Comparison of ENCODE assay signal across 23 mouse cellular contexts in the genomic region with DNA sequence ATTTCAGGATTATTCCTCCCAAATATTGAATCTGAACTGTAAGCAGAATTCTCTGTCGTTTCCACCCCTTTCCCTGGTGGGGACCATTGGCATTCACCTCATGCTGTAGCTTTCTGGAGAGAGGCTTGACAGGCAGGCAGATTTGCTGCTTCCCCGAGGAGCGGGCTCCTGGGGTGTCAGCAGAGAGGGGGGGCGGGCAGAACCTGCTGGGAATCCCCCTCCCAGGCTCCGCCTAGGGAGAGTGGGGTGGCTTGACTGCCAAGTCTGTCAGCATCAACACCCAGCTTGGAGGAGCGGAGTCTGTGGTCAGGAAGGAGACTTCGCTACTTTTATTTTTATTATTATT. TPM values are rescaled to one million over a fixed set of nuclear protein-coding genes. Genes with fewer than 3 reads are reported as not detected.
DNase-seq lines count a peak whose midpoint lies in the region; ATAC-seq lines count a peak whose summit lies in the region.
"Had no signal": no experiment of that assay in that cellular context is flagged by ENCODE, and none has a peak within 500 bp of the region (broad histone marks: within the 10 kb centered on the region; RNA-seq: fewer than 3 reads in every experiment).

No protein-coding gene starts in this region.

- no peak for ATAC-seq in neural tube, embryonic 12.5 days (ENCODE audit: low FRiP score, low read depth)
- peak; percentile 64 for ATAC-seq in forebrain, embryonic 12.5 days (ENCODE audit: low FRiP score)
- no peak for ATAC-seq in neural tube, embryonic 13.5 days (ENCODE audit: low read depth)

- H3K27ac ChIP-seq in heart, embryonic 10.5 days: 0 out of 2 replicates have a peak overlapping the region, but pooled peaks have one; percentile 36
- H3K27ac ChIP-seq in neural tube, embryonic 12.5 days: no peak overlapping the region
- H3K27ac ChIP-seq in forebrain, embryonic 12.5 days: peak overlapping the region; percentile 37; the same call in 1 of the 2 replicates
- H3K27ac ChIP-seq in neural tube, embryonic 13.5 days (replicated peaks): 0 out of 2 replicates have a peak overlapping the region, but pooled peaks have one; percentile 33
- H3K27ac ChIP-seq: embryonic facial prominence, embryonic 15.5 days; gastrocnemius, adult 2 months had no signal

- H3K27me3 ChIP-seq in heart, embryonic 10.5 days (ENCODE audit: insufficient read depth, poor library complexity, severe bottlenecking): 0 out of 2 replicates have a peak, but pooled peaks cover 3% of the 10 kb centered on the region
- H3K27me3 ChIP-seq in neural tube, embryonic 12.5 days (replicated peaks): no peaks in the 10 kb centered on the region
- no peaks in the 10 kb centered on the region for H3K27me3 ChIP-seq in forebrain, embryonic 12.5 days
- H3K27me3 ChIP-seq in neural tube, embryonic 13.5 days: no peaks in the 10 kb centered on the region
- H3K27me3 ChIP-seq: embryonic facial prominence, embryonic 15.5 days had no signal

- intact Hi-C loops in heart, postnatal 25 days (cut with DNase I): no loop called here

- 59% methylated on average over 7 of the region's 7 CpGs for WGBS in heart, embryonic 10.5 days
- 52% methylated on average over 7 of the region's 7 CpGs for WGBS in neural tube, embryonic 12.5 days
- WGBS in forebrain, embryonic 12.5 days: 37% methylated on average over 7 of the region's 7 CpGs
- WGBS in neural tube, embryonic 13.5 days: 40% methylated on average over 7 of the region's 7 CpGs

- no peaks in the 10 kb centered on the region for H3K36me3 ChIP-seq in heart, embryonic 10.5 days
- H3K36me3 ChIP-seq in neural tube, embryonic 12.5 days: no peaks in the 10 kb centered on the region
- no peaks in the 10 kb centered on the region for H3K36me3 ChIP-seq in forebrain, embryonic 12.5 days (replicated peaks)
- H3K36me3 ChIP-seq in neural tube, embryonic 13.5 days: no peaks in the 10 kb centered on the region
- H3K36me3 ChIP-seq: embryonic facial prominence, embryonic 15.5 days had no signal

- H3K9me3 ChIP-seq in heart, embryonic 10.5 days: no peaks in the 10 kb centered on the region
- no peaks in the 10 kb centered on the region for H3K9me3 ChIP-seq in neural tube, embryonic 12.5 days
- no peaks in the 10 kb centered on the region for H3K9me3 ChIP-seq in forebrain, embryonic 12.5 days
- no peaks in the 10 kb centered on the region for H3K9me3 ChIP-seq in neural tube, embryonic 13.5 days
- H3K9me3 ChIP-seq: embryonic facial prominence, embryonic 15.5 days; megakaryocyte, embryonic 14.5 days had no signal

- H3K4me3 ChIP-seq in heart, embryonic 10.5 days: no peak overlapping the region
- no peak overlapping the region for H3K4me3 ChIP-seq in neural tube, embryonic 12.5 days
- H3K4me3 ChIP-seq in forebrain, embryonic 12.5 days (replicated peaks): no peak overlapping the region
- no peak overlapping the region for H3K4me3 ChIP-seq in neural tube, embryonic 13.5 days
- H3K4me3 ChIP-seq: embryonic facial prominence, embryonic 15.5 days; gastrocnemius, adult 2 months; megakaryocyte, embryonic 14.5 days had no signal

- no peak for DNase-seq in heart, embryonic 10.5 days (ENCODE audit: low spot score)
- DNase-seq in heart, postnatal 25 days (ENCODE audit: low spot score): no peak
- DNase-seq in neural tube, embryonic 10.5 days (ENCODE audit: extremely low spot score, low spot score): no peak
- no peak for DNase-seq in left cerebral cortex, adult 9 months (ENCODE audit: low spot score in 2 of 2)
- DNase-seq: cerebellum, adult 18-20 months; heart, postnatal 4 days; lung, adult 18-20 months; lung, postnatal 14 days; right cerebral cortex, postnatal 4 days had no signal

- peaks cover 48% of the 10 kb centered on the region for H3K4me1 ChIP-seq in heart, embryonic 10.5 days
- peaks cover 4% of the 10 kb centered on the region; the same call in 1 of the 2 replicates for H3K4me1 ChIP-seq in neural tube, embryonic 12.5 days
- peaks cover 20% of the 10 kb centered on the region for H3K4me1 ChIP-seq in forebrain, embryonic 12.5 days
- H3K4me1 ChIP-seq in neural tube, embryonic 13.5 days (replicated peaks): peaks cover 23% of the 10 kb centered on the region
- H3K4me1 ChIP-seq: embryonic facial prominence, embryonic 15.5 days had no signal

- H3K9ac ChIP-seq in neural tube, embryonic 12.5 days: 0 out of 2 replicates have a peak overlapping the region, but pooled peaks have one; percentile 0
- no peak overlapping the region for H3K9ac ChIP-seq in forebrain, embryonic 12.5 days
- no peak overlapping the region for H3K9ac ChIP-seq in neural tube, embryonic 13.5 days
- H3K9ac ChIP-seq: embryonic facial prominence, embryonic 15.5 days had no signal

- H3K4me2 ChIP-seq in neural tube, embryonic 12.5 days (replicated peaks): no peak overlapping the region
- H3K4me2 ChIP-seq in forebrain, embryonic 12.5 days: no peak overlapping the region
- H3K4me2 ChIP-seq in neural tube, embryonic 13.5 days: no peak overlapping the region
- H3K4me2 ChIP-seq: embryonic facial prominence, embryonic 15.5 days; liver, embryonic 11.5 days had no signal

RNA-seq across cellular contexts. Expression of a gene that starts 11.4 kb away (rescaled TPM):
- polyA plus RNA-seq in heart, embryonic 10.5 days (2016; fragmentation: Nextera tagmentation; extraction: Ambion mirVana): not detected in 2 replicates
- not detected for total RNA-seq in heart, postnatal 25 days (2021)
- polyA plus RNA-seq in neural tube, embryonic 12.5 days (2016; fragmentation: Nextera tagmentation; extraction: Ambion mirVana): not detected in 2 replicates
- not detected in 2 replicates for polyA plus RNA-seq in forebrain, embryonic 12.5 days (2016; fragmentation: Nextera tagmentation; extraction: Ambion mirVana)
- polyA plus RNA-seq in neural tube, embryonic 13.5 days (2015; fragmentation: Nextera tagmentation; extraction: Ambion mirVana): not detected in 2 replicates
- total RNA-seq: gastrocnemius, adult 2 months; granulocyte monocyte progenitor cell, adult 5-6 weeks; layer of hippocampus, postnatal 10 days; left cerebral cortex, adult 8-10 months had no signal
- polyA plus RNA-seq: C2C12; embryonic facial prominence, embryonic 15.5 days; heart, embryonic 14.5 days; limb, embryonic 11.5 days had no signal

RNA-seq across cellular contexts. Expression of a gene that starts 32.7 kb away (rescaled TPM):
- polyA plus RNA-seq in heart, embryonic 10.5 days (2016; fragmentation: Nextera tagmentation; extraction: Ambion mirVana): 0.26 TPM in 1 of 2 replicates, not detected in the other
- total RNA-seq in heart, postnatal 25 days (2021): not detected
- not detected in 2 replicates for polyA plus RNA-seq in neural tube, embryonic 12.5 days (2016; fragmentation: Nextera tagmentation; extraction: Ambion mirVana)
- polyA plus RNA-seq in forebrain, embryonic 12.5 days (2016; fragmentation: Nextera tagmentation; extraction: Ambion mirVana): not detected in 2 replicates
- not detected in 2 replicates for polyA plus RNA-seq in neural tube, embryonic 13.5 days (2015; fragmentation: Nextera tagmentation; extraction: Ambion mirVana)
- total RNA-seq: adrenal gland, adult 18-20 months; gastrocnemius, adult 2 months; granulocyte monocyte progenitor cell, adult 5-6 weeks; heart, postnatal 4 days; layer of hippocampus, postnatal 10 days had no signal
- polyA plus RNA-seq: embryonic facial prominence, embryonic 15.5 days; heart, embryonic 14.5 days; limb, embryonic 11.5 days had no signal
